Mouse (Mus musculus): ENCODE results near the gene Gm21750. TPM values are rescaled to one million over a fixed set of nuclear protein-coding genes. Genes with fewer than 3 reads are reported as not detected.

Gm21750 gene
- polyA plus RNA-seq (2017; shearing (Covaris generic)), result not detected

GRCm38 (mm10) chr14:73660925-73661324, at the start of gene Gm21750:
Gene Gm21750, plus strand, starts transcription at chr14:73661225.

Other genes starting within 250 kb of the Gm21750 start
- 10 to 100 TPM; 62.5 to 73.7 TPM for gene Med4, start 151.2 kb upstream of the Gm21750 start, polyA plus RNA-seq (2017; shearing (Covaris generic))
- gene Sucla2, start 135.9 kb upstream of the Gm21750 start, polyA plus RNA-seq (2017; shearing (Covaris generic)), result 10 to 100 TPM; 68.2 to 76.3 TPM
- gene Nudt15, start 113.0 kb upstream of the Gm21750 start, polyA plus RNA-seq (2017; shearing (Covaris generic)), result 1 to 10 TPM; 4.2 to 5.0 TPM